In genomic region chr7:29043674-29044057, GRCm38 (mm10) we compare ENCODE assay signal across 9 mouse cellular contexts.
DNase-seq lines count a peak whose midpoint lies in the region; ATAC-seq lines count a peak whose summit lies in the region.
"Had no signal": no experiment of that assay in that cellular context is flagged by ENCODE, and none has a peak within 500 bp of the region (broad histone marks: within the 10 kb centered on the region; RNA-seq: fewer than 3 reads in every experiment).

No protein-coding gene starts in this region.

- H3K27ac ChIP-seq in lung, embryonic 16.5 days (ENCODE audit: low read length) = peak overlapping the region; percentile 26
- peak overlapping the region; percentile 64 for H3K27ac ChIP-seq in intestine, embryonic 15.5 days
- peak overlapping the region; percentile 56; the same call in 1 of the 2 replicates for H3K27ac ChIP-seq in neural tube, embryonic 14.5 days (ENCODE audit: low read depth, low read length)

- ATAC-seq in lung, embryonic 16.5 days (ENCODE audit: low read depth) = peak; percentile 23
- 0 out of 2 replicates have a peak, but pooled peaks have one; percentile 1 for ATAC-seq in intestine, embryonic 15.5 days
- peak; percentile 21; the same call in 1 of the 2 replicates for ATAC-seq in neural tube, embryonic 14.5 days (ENCODE audit: low read depth)
- ATAC-seq: CD4-positive, CD25-positive, alpha-beta regulatory T cell, adult 4 months had no signal

- no peaks in the 10 kb centered on the region for H3K36me3 ChIP-seq in lung, embryonic 16.5 days (ENCODE audit: control insufficient read depth, insufficient read depth, low read length)
- H3K36me3 ChIP-seq in intestine, embryonic 15.5 days = no peaks in the 10 kb centered on the region
- no peaks in the 10 kb centered on the region for H3K36me3 ChIP-seq in neural tube, embryonic 14.5 days (ENCODE audit: control insufficient read depth, insufficient read depth, low read length)

- 30% methylated on average over 10 of the region's 11 CpGs for WGBS in lung, embryonic 16.5 days
- 40% methylated on average over 11 of the region's 11 CpGs for WGBS in intestine, embryonic 15.5 days
- 27% methylated on average over 11 of the region's 11 CpGs for WGBS in neural tube, embryonic 14.5 days

- 0 out of 2 replicates have a peak, but pooled peaks cover 3% of the 10 kb centered on the region for H3K9me3 ChIP-seq in lung, embryonic 16.5 days (ENCODE audit: control insufficient read depth, low read length)
- H3K9me3 ChIP-seq in intestine, embryonic 15.5 days = no peaks in the 10 kb centered on the region
- H3K9me3 ChIP-seq in neural tube, embryonic 14.5 days (ENCODE audit: control insufficient read depth, low read length) = no peaks in the 10 kb centered on the region

- DNase-seq in heart, adult 11 months = peak; percentile 95
- DNase-seq in heart, postnatal 4 days = no peak
- DNase-seq in lung, postnatal 4 days = no peak
- DNase-seq in thymus, postnatal 4 days = no peak
- DNase-seq in right cerebral cortex, postnatal 4 days = no peak

- H3K4me3 ChIP-seq in lung, embryonic 16.5 days (ENCODE audit: low read length) = peak overlapping the region; percentile 16; the same call in 1 of the 2 replicates
- no peak overlapping the region for H3K4me3 ChIP-seq in intestine, embryonic 15.5 days (replicated peaks)
- no peak overlapping the region for H3K4me3 ChIP-seq in neural tube, embryonic 14.5 days (ENCODE audit: low read depth, low read length)

- H3K27me3 ChIP-seq in lung, embryonic 16.5 days (ENCODE audit: control insufficient read depth, insufficient read depth, low read depth, low read length) = no peaks in the 10 kb centered on the region
- 0 out of 2 replicates have a peak, but pooled peaks cover 3% of the 10 kb centered on the region for H3K27me3 ChIP-seq in intestine, embryonic 15.5 days (replicated peaks)
- H3K27me3 ChIP-seq in neural tube, embryonic 14.5 days (ENCODE audit: control insufficient read depth, insufficient read depth, low read length) = no peaks in the 10 kb centered on the region

- peak overlapping the region; percentile 37 for H3K4me2 ChIP-seq in lung, embryonic 16.5 days (ENCODE audit: low read depth, low read length)
- H3K4me2 ChIP-seq in intestine, embryonic 15.5 days (replicated peaks) = peak overlapping the region; percentile 22
- no peak overlapping the region for H3K4me2 ChIP-seq in neural tube, embryonic 14.5 days (ENCODE audit: low read depth, low read length)

- H3K9ac ChIP-seq in lung, embryonic 16.5 days (ENCODE audit: low read length) = no peak overlapping the region
- H3K9ac ChIP-seq in intestine, embryonic 15.5 days = no peak overlapping the region
- no peak overlapping the region for H3K9ac ChIP-seq in neural tube, embryonic 14.5 days (replicated peaks; ENCODE audit: low read depth, low read length)

- peaks cover 19% of the 10 kb centered on the region for H3K4me1 ChIP-seq in lung, embryonic 16.5 days (replicated peaks; ENCODE audit: control insufficient read depth, insufficient read depth, low read length)
- H3K4me1 ChIP-seq in intestine, embryonic 15.5 days (replicated peaks) = peaks cover 32% of the 10 kb centered on the region
- peaks cover 10% of the 10 kb centered on the region for H3K4me1 ChIP-seq in neural tube, embryonic 14.5 days (ENCODE audit: control insufficient read depth, insufficient read depth, low read length)
